Mouse (Mus musculus) heart, embryonic 16.5 days (tissue): ENCODE measurements at regions not wholly inside any gene's neighbourhood (a gene's known extent, or its start where the extent isn't known, plus 50 kb on each side); places are given as distances from the start of the nearest gene placed in this dataset.
A peak's percentile ranks its signal among the peaks of the same experiment; 100 is the strongest.

Source experiments
- ATAC-seq: fragments of 200-750 bp; cut with Nextera tagmentation; replicated peaks from 2 replicates; pipeline ENCODE4 v1.8.0; 2017; ENCODE audit warnings: moderate number of reproducible peaks; ENCODE audit not compliant: insufficient read depth, low FRiP score; ENCODE audit errors: extremely low read depth
- H3K27ac ChIP-seq: fragments of 300-500 bp; sonication (generic); 2 replicates; pipeline ENCODE4 v1.5.1; 2014; ENCODE audit warnings: mild to moderate bottlenecking, low read length, control low read depth, moderate library complexity
- H3K27me3 ChIP-seq: fragments of 300-500 bp; sonication (generic); 2 replicates; pipeline ENCODE4 v1.6.1; 2014; ENCODE audit warnings: low read length, mixed read lengths; ENCODE audit not compliant: control insufficient read depth, insufficient read depth
- H3K36me3 ChIP-seq: fragments of 300-500 bp; sonication (generic); 2 replicates; pipeline ENCODE4 v1.6.1; 2014; ENCODE audit not compliant: control insufficient read depth, insufficient read depth
- H3K4me1 ChIP-seq: fragments of 300-500 bp; sonication (generic); 2 replicates; pipeline ENCODE4 v1.6.1; 2014; ENCODE audit warnings: low read length, mixed read lengths; ENCODE audit not compliant: control insufficient read depth, insufficient read depth
- H3K4me2 ChIP-seq: fragments of 300-500 bp; sonication (generic); 2 replicates; pipeline ENCODE4 v1.6.1; 2014; ENCODE audit warnings: low read depth, mild to moderate bottlenecking, control low read depth, low read length
- H3K4me3 ChIP-seq: fragments of 300-500 bp; sonication (generic); 2 replicates; pipeline ENCODE4 v1.5.1; 2014; ENCODE audit warnings: mild to moderate bottlenecking, control low read depth, low read length
- H3K9ac ChIP-seq: fragments of 300-500 bp; sonication (generic); 2 replicates; pipeline ENCODE4 v1.6.1; 2014; ENCODE audit warnings: low read length, control low read depth
- H3K9me3 ChIP-seq: fragments of 300-500 bp; sonication (generic); replicated peaks from 2 replicates; pipeline ENCODE4 v1.6.1; 2016; ENCODE audit warnings: low read length; ENCODE audit not compliant: control insufficient read depth
- WGBS: fragments of 180-500 bp; shearing (Covaris S2); extraction: QIAGEN DNeasy Blood & Tissue Kit; methylation state at CpG from one replicate; pipeline ENCODE4 v1.1.7; 2014; 5-methylcytosine and 5-hydroxymethylcytosine counted together

GRCm38 (mm10) chr9:62590407-62591195 lies 53.8 kb upstream of the Coro2b start:
- Histone ChIP-seq H3K4me1 (no peaks in the 10 kb centered on the region; the same call in 1 of the 2 replicates), H3K4me3 (no peak overlapping the region), H3K27me3 (no peaks in the 10 kb centered on the region), H3K9ac (no peak overlapping the region), H3K9me3 (no peaks in the 10 kb centered on the region), H3K4me2 (no peak overlapping the region), H3K27ac (0 out of 2 replicates have a peak overlapping the region, but pooled peaks have one; percentile 9), H3K36me3 (no peaks in the 10 kb centered on the region)
- 81% methylated on average over 17 of the region's 17 CpGs for WGBS
- ATAC-seq = no peak

DNA sequence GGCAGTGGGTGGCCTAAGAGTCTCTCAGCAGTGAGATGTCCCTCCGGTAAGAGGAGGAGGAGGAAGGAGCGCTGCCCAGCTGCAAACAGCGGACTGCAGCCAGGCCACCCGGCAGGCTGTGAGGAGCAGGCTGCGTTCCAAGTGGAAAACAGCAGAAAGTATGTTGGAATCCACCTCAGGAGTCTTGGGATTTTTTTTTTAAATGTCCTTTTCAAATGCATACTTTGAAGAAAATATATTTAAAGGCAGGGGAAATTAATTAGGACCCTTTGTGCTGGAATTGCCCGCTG lies 54.3 kb upstream of the Coro2b start:
- H3K27me3 ChIP-seq = no peaks in the 10 kb centered on the region
- H3K9ac ChIP-seq = no peak overlapping the region
- H3K4me1 ChIP-seq = no peaks in the 10 kb centered on the region; the same call in 1 of the 2 replicates
- no peaks in the 10 kb centered on the region for H3K36me3 ChIP-seq
- no peak overlapping the region for H3K4me2 ChIP-seq
- H3K4me3 ChIP-seq = no peak overlapping the region
- no peak for ATAC-seq
- no peaks in the 10 kb centered on the region for H3K9me3 ChIP-seq
- H3K27ac ChIP-seq = 0 out of 2 replicates have a peak overlapping the region, but pooled peaks have one; percentile 9
- whole genome bisulfite sequencing = 57% methylated on average over 6 of the region's 6 CpGs

DNA sequence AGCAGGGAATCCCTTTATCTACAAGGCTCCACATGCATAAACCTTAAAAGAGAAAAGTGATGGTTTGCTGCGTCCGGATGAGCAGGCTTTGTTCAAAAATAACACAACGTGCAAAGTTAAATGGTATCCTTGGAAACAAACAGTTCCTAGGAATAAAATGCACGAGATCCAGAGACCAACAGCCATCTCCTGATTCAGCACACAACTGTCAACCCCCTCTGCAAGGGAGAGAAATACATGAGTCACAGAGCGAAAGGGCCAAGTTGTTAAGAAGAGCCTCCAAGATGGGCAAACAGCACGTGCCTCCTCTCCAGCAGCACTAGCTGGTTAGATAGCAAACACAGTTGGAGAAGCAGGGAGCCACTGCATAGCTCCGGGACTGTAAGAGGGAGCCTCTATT lies 61.2 kb upstream of the Coro2b start:
- no peaks in the 10 kb centered on the region for H3K4me1 ChIP-seq
- H3K9ac ChIP-seq = no peak overlapping the region
- no peak overlapping the region for H3K4me3 ChIP-seq
- 68% methylated on average over 7 of the region's 7 CpGs for WGBS
- H3K27me3 ChIP-seq = no peaks in the 10 kb centered on the region
- no peak for ATAC-seq
- no peak overlapping the region for H3K27ac ChIP-seq
- no peaks in the 10 kb centered on the region for H3K9me3 ChIP-seq
- H3K4me2 ChIP-seq = no peak overlapping the region
- no peaks in the 10 kb centered on the region for H3K36me3 ChIP-seq

DNA sequence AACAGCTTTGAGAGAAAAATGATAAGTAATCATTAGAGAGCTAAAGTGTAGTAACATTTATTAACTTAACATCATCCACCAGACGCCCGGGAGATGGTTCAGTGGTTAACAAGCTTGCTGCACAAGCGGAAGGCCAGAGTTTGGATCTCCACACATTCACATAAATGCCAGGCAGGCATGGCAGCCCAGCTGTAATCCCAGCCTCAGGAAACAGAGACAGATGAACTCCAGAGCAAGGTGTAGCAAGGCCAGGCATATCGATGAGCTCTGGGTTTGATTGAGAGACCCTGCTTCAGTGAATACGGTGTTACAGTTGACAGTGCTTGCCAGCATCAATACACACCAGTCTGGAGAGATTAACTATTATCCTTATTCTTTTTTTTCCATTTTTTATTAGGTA lies 62.1 kb upstream of the Coro2b start:
- Histone ChIP-seq H3K4me2 (no peak overlapping the region), H3K27me3 (no peaks in the 10 kb centered on the region), H3K27ac (no peak overlapping the region), H3K9me3 (no peaks in the 10 kb centered on the region), H3K4me1 (no peaks in the 10 kb centered on the region), H3K36me3 (no peaks in the 10 kb centered on the region), H3K4me3 (no peak overlapping the region), H3K9ac (no peak overlapping the region)
- WGBS = 87% methylated on average over 5 of the region's 5 CpGs
- ATAC-seq = no peak

GRCm38 (mm10) chr9:62610526-62610925 lies 67.1 kb upstream of the Itga11 start:
- Histone ChIP-seq H3K9me3 (peaks cover 15% of the 10 kb centered on the region), H3K4me1 (no peaks in the 10 kb centered on the region), H3K27ac (no peak overlapping the region), H3K4me3 (no peak overlapping the region), H3K27me3 (no peaks in the 10 kb centered on the region), H3K36me3 (no peaks in the 10 kb centered on the region), H3K4me2 (no peak overlapping the region), H3K9ac (no peak overlapping the region)
- no peak for ATAC-seq
- WGBS = 71% methylated on average over 2 of the region's 2 CpGs

GRCm38 (mm10) chr9:62611452-62611851 lies 66.2 kb upstream of the Itga11 start:
- 45% methylated on average over 2 of the region's 2 CpGs for WGBS
- H3K36me3 ChIP-seq = no peaks in the 10 kb centered on the region
- H3K4me2 ChIP-seq = no peak overlapping the region
- peaks cover 15% of the 10 kb centered on the region for H3K9me3 ChIP-seq
- no peak for ATAC-seq
- no peak overlapping the region for H3K27ac ChIP-seq
- no peak overlapping the region for H3K9ac ChIP-seq
- no peak overlapping the region for H3K4me3 ChIP-seq
- no peaks in the 10 kb centered on the region for H3K27me3 ChIP-seq
- no peaks in the 10 kb centered on the region for H3K4me1 ChIP-seq

- no peaks in the 10 kb centered on the region for H3K4me1 ChIP-seq
- H3K36me3 ChIP-seq = no peaks in the 10 kb centered on the region
- 55% methylated on average over 2 of the region's 2 CpGs for WGBS
- H3K27me3 ChIP-seq = no peaks in the 10 kb centered on the region
- no peak overlapping the region for H3K4me2 ChIP-seq
- H3K9ac ChIP-seq = no peak overlapping the region
- H3K27ac ChIP-seq = no peak overlapping the region
- no peak overlapping the region for H3K4me3 ChIP-seq
- ATAC-seq = no peak
- H3K9me3 ChIP-seq = peaks cover 15% of the 10 kb centered on the region
Observed at GRCm38 (mm10) chr9:62613053-62613452, 64.6 kb upstream of the Itga11 start.

DNA sequence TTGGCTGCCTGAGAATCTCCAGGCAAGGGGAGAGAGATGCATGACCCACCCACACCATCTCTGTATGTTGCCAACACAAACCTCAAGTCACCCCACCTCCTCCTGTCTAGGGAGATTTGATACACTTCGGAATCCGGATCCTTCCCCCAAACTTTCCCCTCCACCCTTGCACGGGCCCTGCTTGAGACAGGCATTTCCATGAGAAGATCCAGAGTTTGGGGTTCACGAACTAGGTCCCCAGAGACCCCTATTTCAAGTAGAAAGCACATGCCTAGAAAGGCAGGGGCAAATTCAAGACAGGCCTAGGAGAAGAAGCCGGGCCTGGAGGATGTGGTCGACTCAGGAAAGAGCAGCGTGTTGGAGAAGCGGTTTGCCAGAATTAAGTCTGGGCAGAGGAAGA lies 63.8 kb upstream of the Itga11 start:
- Histone ChIP-seq H3K9me3 (peaks cover 15% of the 10 kb centered on the region), H3K27ac (no peak overlapping the region), H3K4me1 (no peaks in the 10 kb centered on the region), H3K27me3 (no peaks in the 10 kb centered on the region), H3K4me2 (no peak overlapping the region), H3K9ac (no peak overlapping the region), H3K4me3 (no peak overlapping the region), H3K36me3 (no peaks in the 10 kb centered on the region)
- 76% methylated on average over 8 of the region's 8 CpGs for WGBS
- ATAC-seq = no peak

DNA sequence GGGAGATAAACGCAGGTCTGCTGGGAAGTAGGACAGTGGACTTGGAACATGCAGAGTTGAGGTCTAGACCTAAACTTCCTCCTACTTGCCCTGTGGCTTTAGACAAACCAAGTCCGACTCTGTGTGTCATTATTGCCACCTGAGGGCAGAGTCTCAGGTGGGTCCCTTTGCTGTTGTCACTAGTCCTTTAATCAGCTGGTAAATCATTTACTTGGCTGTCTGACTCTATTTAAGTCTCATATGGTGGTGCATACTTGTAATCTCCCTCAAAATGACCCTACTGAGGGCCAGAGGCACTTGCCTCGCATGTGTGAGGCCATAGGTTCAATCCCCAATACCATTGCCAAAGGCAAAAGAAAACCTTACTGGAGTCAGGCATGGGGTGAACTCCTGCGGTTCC lies 62.7 kb upstream of the Itga11 start:
- no peak for ATAC-seq
- Histone ChIP-seq H3K36me3 (no peaks in the 10 kb centered on the region), H3K4me2 (no peak overlapping the region), H3K27ac (no peak overlapping the region), H3K4me3 (no peak overlapping the region), H3K9me3 (peaks cover 11% of the 10 kb centered on the region), H3K4me1 (no peaks in the 10 kb centered on the region), H3K9ac (no peak overlapping the region), H3K27me3 (no peaks in the 10 kb centered on the region)
- 76% methylated on average over 4 of the region's 4 CpGs for WGBS
